In the genomic region with DNA sequence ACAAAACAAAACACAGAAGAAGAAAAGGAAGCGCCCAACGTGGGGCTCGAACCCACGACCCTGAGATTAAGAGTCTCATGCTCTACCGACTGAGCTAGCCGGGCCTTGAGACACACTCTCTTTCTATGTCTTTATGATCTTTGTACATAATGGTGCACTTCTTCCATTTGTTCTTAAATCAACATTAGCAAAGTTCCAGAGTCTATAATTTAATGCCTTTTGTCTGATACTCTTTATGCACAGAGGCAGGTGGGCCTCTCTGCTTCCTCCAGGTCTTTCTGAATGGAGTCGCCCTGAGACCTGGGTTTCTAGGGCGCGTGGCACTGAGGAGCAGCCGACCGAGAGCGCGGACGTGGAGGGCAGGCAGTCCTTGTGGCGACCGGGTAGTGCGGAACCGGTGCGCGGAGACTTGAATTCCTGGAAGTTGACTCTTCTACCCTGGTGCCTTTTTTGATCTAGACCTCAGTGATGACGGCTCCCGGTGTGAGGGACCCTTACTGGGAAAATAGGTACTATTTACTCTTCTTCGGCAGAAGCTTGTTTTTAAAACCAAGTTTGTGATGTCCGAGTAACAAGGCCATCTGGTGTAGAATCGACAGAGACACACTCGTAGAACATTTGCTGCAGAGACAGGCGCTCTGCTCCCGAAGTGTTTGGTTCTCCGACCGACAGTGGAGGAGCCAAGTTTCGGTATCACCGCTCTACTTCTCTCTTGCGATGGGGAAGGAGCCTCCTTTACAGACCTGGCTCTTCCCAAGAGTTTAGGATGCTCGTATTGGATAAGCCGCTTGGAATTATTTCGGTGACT, we compare ENCODE assay signal across 8 mouse cellular contexts. TPM values are rescaled to one million over a fixed set of nuclear protein-coding genes. Genes with fewer than 3 reads are reported as not detected.
DNase-seq lines count a peak whose midpoint lies in the region; ATAC-seq and TF ChIP-seq lines count a peak whose summit lies in the region.

No protein-coding gene starts in this region.

- 0 out of 2 replicates have a peak, but pooled peaks have one; percentile 36 for TF ChIP-seq POLR2A in heart, adult 2 months (IDR thresholded peaks at IDR 0.05; ENCODE audit: insufficient read depth, low read depth, low read length)
- TF ChIP-seq POLR2A in kidney, adult 2 months (IDR thresholded peaks at IDR 0.05; ENCODE audit: low read depth, low read length), result no peak

- peak overlapping the region; percentile 70 for H3K4me3 ChIP-seq in embryonic facial prominence, embryonic 13.5 days
- peak overlapping the region; percentile 64 for H3K4me3 ChIP-seq in heart, adult 2 months
- peak overlapping the region; percentile 69 for H3K4me3 ChIP-seq in kidney, adult 2 months (ENCODE audit: insufficient read depth, low read depth, low read length)
- peak overlapping the region; percentile 63 for H3K4me3 ChIP-seq in limb, embryonic 12.5 days (replicated peaks)
- H3K4me3 ChIP-seq in midbrain, embryonic 14.5 days (replicated peaks; ENCODE audit: low read depth, low read length), result peak overlapping the region; percentile 64

- H3K36me3 ChIP-seq in embryonic facial prominence, embryonic 13.5 days, result no peaks in the 10 kb centered on the region
- no peaks in the 10 kb centered on the region for H3K36me3 ChIP-seq in heart, adult 2 months (ENCODE audit: control insufficient read depth, insufficient read depth, low read length)
- H3K36me3 ChIP-seq in kidney, adult 2 months (ENCODE audit: control insufficient read depth, insufficient read depth, low read length), result no peaks in the 10 kb centered on the region
- no peaks in the 10 kb centered on the region for H3K36me3 ChIP-seq in limb, embryonic 12.5 days
- H3K36me3 ChIP-seq in midbrain, embryonic 14.5 days (ENCODE audit: control insufficient read depth, insufficient read depth, low read length), result no peaks in the 10 kb centered on the region

- peak; percentile 92 for DNase-seq in 3T3-L1 (ENCODE audit: low read depth, low spot score)
- DNase-seq in adrenal gland, postnatal 25 days, result peak; percentile 73
- peak; percentile 83 for DNase-seq in heart, adult 2 months
- peak; percentile 88 for DNase-seq in kidney, adult 2 months
- peak; percentile 91 for DNase-seq in midbrain, embryonic 14.5 days
- peak; percentile 64 to 74 for DNase-seq in spleen, adult 18-20 months

- peak; percentile 76 for TF ChIP-seq EP300 in heart, adult 2 months (IDR thresholded peaks at IDR 0.05; ENCODE audit: insufficient read depth, low read depth, low read length)

- H3K79me2 ChIP-seq in heart, adult 2 months (replicated peaks; ENCODE audit: control insufficient read depth, insufficient read depth, low read length), result no peaks in the 10 kb centered on the region

- H3K27me3 ChIP-seq in embryonic facial prominence, embryonic 13.5 days, result no peaks in the 10 kb centered on the region
- no peaks in the 10 kb centered on the region for H3K27me3 ChIP-seq in heart, adult 2 months (ENCODE audit: control insufficient read depth, insufficient read depth, low read length)
- H3K27me3 ChIP-seq in kidney, adult 2 months (replicated peaks; ENCODE audit: control insufficient read depth, insufficient read depth, low read length), result no peaks in the 10 kb centered on the region
- H3K27me3 ChIP-seq in limb, embryonic 12.5 days, result no peaks in the 10 kb centered on the region
- no peaks in the 10 kb centered on the region for H3K27me3 ChIP-seq in midbrain, embryonic 14.5 days (ENCODE audit: control insufficient read depth, insufficient read depth, low read length)

- 0% methylated on average over 36 of the region's 36 CpGs for WGBS in embryonic facial prominence, embryonic 13.5 days
- WGBS in heart, adult 2 months, result under 1% methylated on average over 36 of the region's 36 CpGs
- under 1% methylated on average over 36 of the region's 36 CpGs for WGBS in kidney, adult 2 months
- WGBS in limb, embryonic 12.5 days, result under 1% methylated on average over 36 of the region's 36 CpGs
- WGBS in midbrain, embryonic 14.5 days, result under 1% methylated on average over 36 of the region's 36 CpGs

- peaks cover 12% of the 10 kb centered on the region; the same call in 1 of the 2 replicates for H3K4me1 ChIP-seq in embryonic facial prominence, embryonic 13.5 days
- no peaks in the 10 kb centered on the region; the same call in 1 of the 2 replicates for H3K4me1 ChIP-seq in heart, adult 2 months (ENCODE audit: control insufficient read depth, insufficient read depth, low read length)
- H3K4me1 ChIP-seq in kidney, adult 2 months (ENCODE audit: control insufficient read depth, insufficient read depth, low read length), result peaks cover 5% of the 10 kb centered on the region; the same call in 1 of the 2 replicates
- H3K4me1 ChIP-seq in limb, embryonic 12.5 days (replicated peaks), result no peaks in the 10 kb centered on the region
- no peaks in the 10 kb centered on the region for H3K4me1 ChIP-seq in midbrain, embryonic 14.5 days (ENCODE audit: control insufficient read depth, insufficient read depth, low read length)

- ATAC-seq in embryonic facial prominence, embryonic 13.5 days (ENCODE audit: insufficient number of reproducible peaks, insufficient read depth, low FRiP score, low TSS enrichment, low read depth), result peak; percentile 22
- peak; percentile 22; the same call in 1 of the 2 replicates for ATAC-seq in limb, embryonic 12.5 days (ENCODE audit: insufficient number of reproducible peaks, insufficient read depth, low FRiP score, low TSS enrichment, low read depth)
- ATAC-seq in midbrain, embryonic 14.5 days (ENCODE audit: low FRiP score, low TSS enrichment), result peak; percentile 55

- 0 out of 2 replicates have a peak, but pooled peaks have one; percentile 9 for TF ChIP-seq CTCF in heart, adult 2 months (IDR thresholded peaks at IDR 0.05)
- no peak for TF ChIP-seq CTCF in kidney, adult 2 months (conservative IDR thresholded peaks at IDR 0.05; ENCODE audit: insufficient read depth, insufficient read length, low read depth, low read length)

- H3K4me2 ChIP-seq in embryonic facial prominence, embryonic 13.5 days, result peak overlapping the region; percentile 85
- peak overlapping the region; percentile 54 for H3K4me2 ChIP-seq in limb, embryonic 12.5 days
- peak overlapping the region; percentile 98 for H3K4me2 ChIP-seq in midbrain, embryonic 14.5 days (ENCODE audit: low read length)

- H3K27ac ChIP-seq in embryonic facial prominence, embryonic 13.5 days, result peak overlapping the region; percentile 92
- H3K27ac ChIP-seq in heart, adult 2 months, result peak overlapping the region; percentile 84
- H3K27ac ChIP-seq in kidney, adult 2 months (ENCODE audit: insufficient read depth, low read depth, low read length), result peak overlapping the region; percentile 65
- H3K27ac ChIP-seq in limb, embryonic 12.5 days, result peak overlapping the region; percentile 88
- peak overlapping the region; percentile 62 for H3K27ac ChIP-seq in midbrain, embryonic 14.5 days (replicated peaks; ENCODE audit: low read depth, low read length)

- intact Hi-C loops in heart, adult 2 months (cut with DNase I), result loop anchor here (5.0 kb wide), 2 partner anchors 93 to 217 kb away; partner anchors contain the start of gene Polr3gl

- H3K9me3 ChIP-seq in embryonic facial prominence, embryonic 13.5 days, result no peaks in the 10 kb centered on the region
- no peaks in the 10 kb centered on the region for H3K9me3 ChIP-seq in limb, embryonic 12.5 days
- H3K9me3 ChIP-seq in midbrain, embryonic 14.5 days (ENCODE audit: control insufficient read depth, low read length), result no peaks in the 10 kb centered on the region

- peak overlapping the region; percentile 84 for H3K9ac ChIP-seq in embryonic facial prominence, embryonic 13.5 days
- H3K9ac ChIP-seq in heart, adult 2 months (ENCODE audit: low read depth, low read length), result peak overlapping the region; percentile 69
- H3K9ac ChIP-seq in limb, embryonic 12.5 days (replicated peaks), result peak overlapping the region; percentile 69
- peak overlapping the region; percentile 58 for H3K9ac ChIP-seq in midbrain, embryonic 14.5 days (replicated peaks; ENCODE audit: low read length)

RNA-seq across cellular contexts. Expression of gene Hfe2, which starts 25.3 kb away (rescaled TPM):
- not detected in 2 replicates for total RNA-seq in adrenal gland, postnatal 25 days (2021)
- polyA plus RNA-seq in embryonic facial prominence, embryonic 13.5 days (2015; fragmentation: Nextera tagmentation; extraction: Ambion mirVana), result 1.5 and 1.9 TPM in 2 replicates
- 100 to 1,000 TPM; 289 to 295 TPM for total RNA-seq in heart, adult 2 months (2021)
- polyA plus RNA-seq in heart, adult 2 months (2012; rRNA removed), result 199 and 261 TPM in 2 replicates
- polyA plus RNA-seq in kidney, adult 2 months (2012; rRNA removed), result 0.23 and 3.9 TPM in 2 replicates
- 7.8 and 8.5 TPM in 2 replicates for polyA plus RNA-seq in limb, embryonic 12.5 days (2016; fragmentation: Nextera tagmentation; extraction: Ambion mirVana)
- polyA plus RNA-seq in midbrain, embryonic 14.5 days (2014; fragmentation: Nextera tagmentation; extraction: Ambion mirVana), result 0.84 and 1.3 TPM in 2 replicates

RNA-seq across cellular contexts. Expression of gene BC107364, which starts 47.6 kb away (rescaled TPM):
- total RNA-seq in adrenal gland, postnatal 25 days (2021), result not detected in 2 replicates
- polyA plus RNA-seq in embryonic facial prominence, embryonic 13.5 days (2015; fragmentation: Nextera tagmentation; extraction: Ambion mirVana), result 0.20 TPM in 1 of 2 replicates, not detected in the other
- not detected for total RNA-seq in heart, adult 2 months (2021)
- 0.15 TPM in 1 of 2 replicates, not detected in the other for polyA plus RNA-seq in heart, adult 2 months (2012; rRNA removed)
- 0.08 and 0.14 TPM in 2 replicates for polyA plus RNA-seq in kidney, adult 2 months (2012; rRNA removed)
- polyA plus RNA-seq in limb, embryonic 12.5 days (2016; fragmentation: Nextera tagmentation; extraction: Ambion mirVana), result not detected in 2 replicates
- polyA plus RNA-seq in midbrain, embryonic 14.5 days (2014; fragmentation: Nextera tagmentation; extraction: Ambion mirVana), result not detected in 2 replicates

RNA-seq across cellular contexts. Expression of gene Txnip, which starts 58.1 kb away (rescaled TPM):
- total RNA-seq in adrenal gland, postnatal 25 days (2021), result 421 and 586 TPM in 2 replicates
- polyA plus RNA-seq in embryonic facial prominence, embryonic 13.5 days (2015; fragmentation: Nextera tagmentation; extraction: Ambion mirVana), result 113 and 137 TPM in 2 replicates
- 100 to 1,000 TPM; 276 to 338 TPM for total RNA-seq in heart, adult 2 months (2021)
- polyA plus RNA-seq in heart, adult 2 months (2012; rRNA removed), result 515 and 744 TPM in 2 replicates
- polyA plus RNA-seq in kidney, adult 2 months (2012; rRNA removed), result 514 and 518 TPM in 2 replicates
- 68.2 and 70.9 TPM in 2 replicates for polyA plus RNA-seq in limb, embryonic 12.5 days (2016; fragmentation: Nextera tagmentation; extraction: Ambion mirVana)
- polyA plus RNA-seq in midbrain, embryonic 14.5 days (2014; fragmentation: Nextera tagmentation; extraction: Ambion mirVana), result 45.0 and 60.1 TPM in 2 replicates

Comparison
In these comparisons a context has a peak if more than half of its experiments do, and no peak if none do; other contexts are left out.
1. Peak in every context shown above with its lines: DNase-seq, ATAC-seq, H3K4me3 ChIP-seq and H3K27ac ChIP-seq.
2. RNA of gene Hfe2, which starts 25.3 kb away (polyA plus RNA-seq): 199 to 261 TPM in heart, adult 2 months; 7.8 to 8.5 TPM in limb, embryonic 12.5 days, 0.23 to 3.9 TPM in kidney, adult 2 months, 1.5 to 1.9 TPM in embryonic facial prominence, embryonic 13.5 days and 0.84 to 1.3 TPM in midbrain, embryonic 14.5 days; every median in the first group is over 10 times any median in the second.